Mouse (Mus musculus) lung, adult 2 months (tissue): ENCODE measurements around the gene Hspa1b.

Experiments used
- CTCF ChIP-seq: fragments of 200-500 bp; IDR thresholded peaks from 2 replicates; pipeline ENCODE4 v1.5.1; 2011; ENCODE audit warnings: mild to moderate bottlenecking, low read length, control low read depth; ENCODE audit not compliant: insufficient read depth
- POLR2A ChIP-seq: fragments of 200-500 bp; IDR thresholded peaks from 2 replicates; pipeline ENCODE4 v1.6.1; 2011; ENCODE audit warnings: low read depth, mild to moderate bottlenecking, control low read depth, low read length, borderline replicate concordance; ENCODE audit errors: extremely low read depth

DNA sequence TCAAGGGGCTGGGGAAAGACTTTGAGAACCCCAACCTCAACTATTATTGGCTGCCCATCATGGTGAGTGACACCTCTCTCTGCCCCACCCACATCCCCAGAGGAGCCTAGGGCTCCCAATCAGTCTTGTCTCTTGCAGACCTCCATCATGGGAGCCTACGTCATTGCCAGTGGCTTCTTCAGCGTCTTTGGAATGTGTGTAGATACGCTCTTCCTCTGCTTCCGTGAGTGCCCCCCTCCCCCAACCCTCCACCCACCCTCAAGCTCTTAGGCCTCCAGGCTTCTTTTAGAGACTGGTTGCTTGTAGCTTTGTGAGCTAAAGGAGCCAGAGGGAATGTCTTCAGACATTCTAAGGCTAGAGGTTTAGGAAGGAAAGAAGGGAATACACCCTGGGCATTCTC, 30.2 kb downstream of the Hspa1b start:
- TF ChIP-seq CTCF (no peak), POLR2A (no peak)
